Mouse (Mus musculus): ENCODE measurements around the gene Gm5415.
"Not testable (repeated sequence)": the region's sequence is repeated elsewhere in the genome, so short reads cannot be mapped to it uniquely, and the experiment has no call there.

Gm5415 gene

DNA sequence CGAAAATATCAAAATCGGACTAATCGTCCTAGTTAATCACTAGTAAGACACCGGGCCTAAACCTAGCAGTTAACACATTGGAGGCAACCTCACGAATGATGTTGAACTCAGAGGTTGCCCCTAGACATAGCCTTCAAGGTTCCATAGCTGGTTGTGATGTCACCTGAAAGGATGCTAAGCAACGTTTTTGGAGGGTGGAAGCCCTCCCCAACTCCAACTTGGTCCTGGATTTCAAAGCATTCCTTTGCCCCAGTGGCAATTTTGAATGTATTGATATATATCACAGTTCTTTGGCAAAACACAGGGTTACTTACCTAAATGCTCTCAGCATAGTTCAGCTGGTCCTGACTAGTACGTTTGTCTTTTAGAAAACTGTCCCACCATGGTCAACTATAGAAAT, at the start of gene Gm5415:
TSS of gene Gm5415 (minus strand) at position 101 of the 400 bp plus-strand sequence.
- not testable (repeated sequence) for DNase-seq

DNA sequence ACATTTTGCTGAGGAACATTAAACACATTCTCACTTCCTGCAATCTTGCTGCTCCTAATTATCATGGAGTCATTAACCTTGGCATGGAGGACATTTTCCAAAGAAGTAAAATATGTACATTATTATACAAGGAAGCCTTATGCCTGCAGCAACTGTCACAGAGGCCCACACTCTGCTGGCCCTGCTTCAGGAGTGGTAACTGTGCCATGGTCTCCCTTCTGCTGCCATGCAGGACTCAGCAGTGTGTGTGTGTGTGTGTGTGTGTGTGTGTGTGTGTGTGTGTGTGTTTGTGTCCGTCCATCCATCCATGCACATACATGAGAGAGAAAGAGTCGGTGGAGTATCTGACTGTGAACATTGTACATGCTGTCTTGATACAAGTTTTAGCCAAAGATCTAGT, 21.8 kb upstream of the Gm5415 start:
- peak; percentile 10 to 31 for DNase-seq

DNA sequence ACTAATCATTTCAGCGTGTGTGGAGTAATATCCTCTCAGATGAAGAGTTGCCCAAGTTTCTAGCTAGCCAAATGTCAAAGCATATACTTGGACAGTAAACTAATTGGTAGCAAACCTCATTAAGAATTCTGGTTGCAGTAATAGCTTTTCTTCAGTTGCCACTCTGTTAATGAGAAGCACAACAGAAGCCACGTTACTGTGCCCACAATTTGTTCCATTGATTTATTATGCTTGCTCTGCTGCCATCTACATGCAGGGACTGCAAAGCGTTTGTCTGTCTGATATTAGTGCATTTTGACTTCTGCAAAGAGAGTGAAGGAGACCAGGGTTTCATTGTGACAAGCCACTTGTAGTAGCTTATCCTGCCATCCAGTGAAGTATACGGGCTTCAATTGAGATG, 6.8 kb upstream of the Gm5415 start:
- DNase-seq, result peak; percentile 51 to 56

DNA sequence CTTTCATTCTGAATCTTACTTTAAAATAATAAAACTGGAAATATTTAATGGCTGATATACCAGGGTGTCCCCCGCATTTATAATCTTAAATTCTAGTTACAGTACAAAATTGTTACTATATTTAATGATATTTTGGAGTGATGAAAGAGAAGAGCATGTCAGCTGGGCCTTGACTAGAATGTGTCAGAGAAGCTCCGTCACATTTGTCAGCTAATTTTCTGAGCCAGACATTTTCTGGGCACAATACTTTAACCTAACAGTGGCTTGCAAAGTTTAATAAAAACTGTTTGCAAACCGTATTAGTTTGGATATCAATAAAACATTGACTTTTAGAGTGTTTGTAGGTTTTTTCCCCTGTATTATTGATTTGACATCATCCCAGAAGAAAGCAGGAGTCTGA, 6.4 kb upstream of the Gm5415 start:
- no peak for DNase-seq

DNA sequence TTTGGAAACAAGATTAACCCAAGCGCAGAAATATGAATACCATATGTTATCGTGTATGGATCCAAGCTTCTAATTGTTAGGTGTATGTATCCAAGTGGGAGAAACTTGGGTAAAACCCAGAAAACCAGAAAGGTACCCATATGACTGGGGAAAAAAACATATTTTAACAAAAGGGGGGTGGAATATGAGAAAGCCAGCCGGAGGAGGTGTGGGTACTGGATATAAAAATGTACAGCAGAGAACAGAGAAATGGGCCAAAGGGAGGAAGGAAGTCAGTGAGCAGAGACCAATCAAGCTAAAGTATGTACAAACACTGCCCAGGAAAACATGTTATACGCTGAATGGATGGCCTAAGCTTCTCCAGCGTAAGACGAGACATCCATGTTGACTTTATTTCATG, 43.7 kb downstream of the Gm5415 start:
- no peak for DNase-seq
